Mouse (Mus musculus) heart, embryonic 14.5 days (tissue): Measurements from ENCODE around the gene Tmem161a. TPM values are rescaled to one million over a fixed set of nuclear protein-coding genes. Genes with fewer than 3 reads are reported as not detected.
A peak's percentile ranks its signal among the peaks of the same experiment; 100 is the strongest.
"Not testable (repeated sequence)": the region's sequence is repeated elsewhere in the genome, so short reads cannot be mapped to it uniquely, and the experiment has no call there.

ENCODE experiments used
- ATAC-seq: fragments of 200-750 bp; cut with Nextera tagmentation; 2 replicates; pipeline ENCODE4 v1.8.0; 2017; ENCODE audit warnings: low read depth, moderate TSS enrichment; ENCODE audit not compliant: insufficient number of reproducible peaks, insufficient read depth, low FRiP score
- H3K27ac ChIP-seq, 2 experiments: fragments of 200-500 bp in 1 of 2; fragments of 300-500 bp in 1 of 2; sonication (generic) in 1 of 2; replicated peaks in 1 of 2; 2 replicates each; pipeline ENCODE4 v1.5.1; 2012 to 2014; ENCODE audit warnings: low read depth in 2 of 2, low read length in 2 of 2, control low read depth in 1 of 2, mild to moderate bottlenecking in 1 of 2, mixed read lengths in 1 of 2; ENCODE audit not compliant: control insufficient read depth in 1 of 2, insufficient read depth in 1 of 2
- H3K27me3 ChIP-seq: fragments of 300-500 bp; sonication (generic); 2 replicates; pipeline ENCODE4 v1.6.1; 2014; ENCODE audit warnings: mild to moderate bottlenecking, low read length, control low read depth; ENCODE audit not compliant: control insufficient read depth, insufficient read depth
- H3K36me3 ChIP-seq: fragments of 300-500 bp; sonication (generic); 2 replicates; pipeline ENCODE4 v1.6.1; 2014; ENCODE audit warnings: mild to moderate bottlenecking, control low read depth, low read length, mixed read lengths; ENCODE audit not compliant: control insufficient read depth, insufficient read depth
- H3K4me1 ChIP-seq, 2 experiments: fragments of 200-500 bp in 1 of 2; fragments of 300-500 bp in 1 of 2; sonication (generic) in 1 of 2; 2 replicates each; pipeline ENCODE4 v1.6.1; 2012 to 2014; ENCODE audit warnings: low read length in 2 of 2, control low read depth in 1 of 2, mixed read lengths in 1 of 2; ENCODE audit not compliant: control insufficient read depth in 2 of 2, insufficient read depth in 2 of 2
- H3K4me2 ChIP-seq: fragments of 300-500 bp; sonication (generic); 2 replicates; pipeline ENCODE4 v1.6.1; 2014; ENCODE audit warnings: mild to moderate bottlenecking, low read length
- H3K4me3 ChIP-seq, 2 experiments: fragments of 200-500 bp in 1 of 2; fragments of 300-500 bp in 1 of 2; sonication (generic) in 1 of 2; 2 replicates each; pipeline ENCODE4 v1.5.1; 2012 to 2014; ENCODE audit warnings: low read length in 2 of 2, mild to moderate bottlenecking in 2 of 2, control low read depth in 1 of 2, low read depth in 1 of 2, moderate library complexity in 1 of 2; ENCODE audit not compliant: control insufficient read depth in 1 of 2, insufficient read depth in 1 of 2
- H3K9ac ChIP-seq: fragments of 300-500 bp; sonication (generic); 2 replicates; pipeline ENCODE4 v1.6.1; 2014; ENCODE audit warnings: mild to moderate bottlenecking, low read length
- H3K9me3 ChIP-seq: fragments of 300-500 bp; sonication (generic); 2 replicates; pipeline ENCODE4 v1.6.1; 2016; ENCODE audit warnings: low read length, control low read depth; ENCODE audit not compliant: control insufficient read depth
- WGBS: fragments of 180-500 bp; shearing (Covaris S2); extraction: QIAGEN DNeasy Blood & Tissue Kit; methylation state at CpG from one replicate; pipeline ENCODE4 v1.1.7; 2014; 5-methylcytosine and 5-hydroxymethylcytosine counted together
- polyA plus RNA-seq: library from polyadenylated mRNA; unstranded; fragments of >200 nt; fragmentation: Nextera tagmentation; extraction: Ambion mirVana; gene quantifications from 2 replicates; pipeline ENCODE4 v1.2.1, GENCODE M21; 2014

Gene Tmem161a
- polyA plus RNA-seq, 1 experiment from 2014 or later: 77.4 TPM

DNA sequence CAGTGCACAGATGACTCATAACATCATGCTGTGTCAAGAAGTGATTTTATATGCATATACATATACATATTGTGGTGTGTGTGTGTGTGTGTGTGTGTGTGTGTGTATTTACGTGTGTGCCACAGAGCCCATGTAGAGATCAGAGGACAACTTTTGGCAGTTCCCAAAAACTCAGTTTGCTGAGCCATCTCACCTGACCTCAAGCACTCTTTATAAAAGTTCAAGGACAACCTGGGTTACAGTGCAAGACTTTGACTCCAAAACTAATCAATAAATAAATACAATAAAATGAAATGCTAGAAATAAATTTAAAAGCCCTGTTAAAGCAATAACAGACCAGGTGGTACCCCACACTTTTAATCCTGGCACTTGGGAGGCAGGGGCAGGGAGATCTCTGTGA is 39.1 kb downstream of the Tmem161a start:
- no peaks in the 10 kb centered on the region for H3K36me3 ChIP-seq
- H3K4me3 ChIP-seq: peak overlapping the region; percentile 59 to 79
- ATAC-seq: no peak
- H3K4me1 ChIP-seq: peaks cover 7 to 17% of the 10 kb centered on the region in 2 experiments
- H3K27ac ChIP-seq: no peak overlapping the region
- peak overlapping the region; percentile 74 for H3K9ac ChIP-seq
- H3K4me2 ChIP-seq: peak overlapping the region; percentile 88
- no peaks in the 10 kb centered on the region for H3K27me3 ChIP-seq
- WGBS: 75% methylated on average over 1 of the region's 1 CpGs
- no peaks in the 10 kb centered on the region for H3K9me3 ChIP-seq

- peaks cover 7 to 17% of the 10 kb centered on the region in 2 experiments for H3K4me1 ChIP-seq
- peak overlapping the region; percentile 29; a peak in 2 of 4 replicates for H3K27ac ChIP-seq
- peak overlapping the region; percentile 74 for H3K9ac ChIP-seq
- WGBS: 2% methylated on average over 30 of the region's 31 CpGs
- ATAC-seq: no peak
- no peaks in the 10 kb centered on the region for H3K27me3 ChIP-seq
- H3K4me2 ChIP-seq: peak overlapping the region; percentile 88
- H3K4me3 ChIP-seq: peak overlapping the region; percentile 59 to 79
- no peaks in the 10 kb centered on the region for H3K36me3 ChIP-seq
- H3K9me3 ChIP-seq: no peaks in the 10 kb centered on the region
Observed at GRCm38 (mm10) chr8:70211726-70212111, 39.6 kb downstream of the Tmem161a start.

DNA sequence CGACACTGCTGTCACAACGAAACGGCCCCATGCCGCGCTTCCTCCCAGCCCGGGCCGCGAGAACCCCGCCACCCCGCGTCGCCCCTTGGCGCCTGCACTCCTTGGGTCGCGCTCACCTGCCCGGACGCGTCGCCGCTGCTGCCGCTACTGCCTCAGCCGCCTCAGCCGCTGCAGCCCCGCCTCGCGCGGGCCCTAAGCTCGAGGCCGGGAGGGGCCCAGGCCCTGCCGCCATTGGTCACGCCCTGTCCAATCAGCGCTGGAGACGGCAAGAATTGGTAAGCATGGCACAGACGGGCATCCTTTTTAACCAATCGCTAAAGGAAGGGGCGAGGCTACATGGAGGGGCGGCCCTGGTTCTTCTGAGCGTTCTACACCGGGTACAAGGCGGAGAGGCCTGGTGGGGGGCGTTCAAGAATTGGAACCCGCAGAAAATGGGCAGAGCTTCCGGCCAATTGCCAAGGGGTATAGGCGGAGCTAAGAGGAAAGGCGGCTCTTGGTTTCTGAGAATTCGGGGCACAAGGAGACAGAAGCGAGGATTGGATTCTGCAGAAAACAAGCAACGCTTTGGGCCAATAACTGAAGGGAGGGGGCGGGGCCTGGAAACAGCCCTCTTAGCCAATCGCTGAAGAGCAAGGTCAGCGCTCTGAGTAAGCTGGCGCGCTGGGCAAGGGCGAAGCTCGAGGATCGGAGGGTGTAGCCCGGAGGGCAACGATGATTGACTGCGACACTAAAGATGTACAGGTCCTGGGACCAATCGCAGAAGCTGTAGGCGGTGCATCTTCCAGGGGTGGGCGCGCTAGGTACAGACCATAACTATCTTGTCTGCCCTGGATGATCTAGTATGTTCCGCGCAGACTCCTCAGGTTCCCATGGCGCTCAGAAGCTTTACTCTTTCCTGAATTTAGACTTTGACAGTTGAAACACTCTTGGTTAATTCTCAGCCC is 40.2 kb downstream of the Tmem161a start, which contains the start of gene Slc25a42:
TSS of gene Slc25a42 (minus strand) at position 194 of the 944 bp plus-strand sequence.
- WGBS: under 1% methylated on average over 65 of the region's 66 CpGs

GRCm38 (mm10) chr8:70214411-70214810 is 42.3 kb downstream of the Tmem161a start:
- Histone ChIP-seq H3K9me3 (no peaks in the 10 kb centered on the region), H3K27me3 (no peaks in the 10 kb centered on the region), H3K36me3 (no peaks in the 10 kb centered on the region), H3K4me3 (no peak overlapping the region), H3K4me2 (no peak overlapping the region), H3K9ac (no peak overlapping the region), H3K27ac (no peak overlapping the region), H3K4me1 (peaks cover 9 to 17% of the 10 kb centered on the region in 2 experiments)
- no peak for ATAC-seq
- WGBS: 66% methylated on average over 3 of the region's 3 CpGs

More for the DNA sequence above, 40.2 kb downstream of the Tmem161a start, which contains the start of gene Slc25a42:
- no peaks in the 10 kb centered on the region for H3K36me3 ChIP-seq
- H3K9ac ChIP-seq: peak within 1 kb of the TSS; percentile 74
- H3K9me3 ChIP-seq: no peaks in the 10 kb centered on the region
- peak within 1 kb of the TSS; percentile 88 for H3K4me2 ChIP-seq
- ATAC-seq: peak; percentile 97
- H3K4me3 ChIP-seq: peak within 1 kb of the TSS; percentile 59 to 79
- H3K4me1 ChIP-seq: peaks cover 7 to 17% of the 10 kb centered on the region in 2 experiments
- H3K27ac ChIP-seq: peak within 1 kb of the TSS; percentile 29 to 46; a peak in 3 of 4 replicates
- H3K27me3 ChIP-seq: no peaks in the 10 kb centered on the region

DNA sequence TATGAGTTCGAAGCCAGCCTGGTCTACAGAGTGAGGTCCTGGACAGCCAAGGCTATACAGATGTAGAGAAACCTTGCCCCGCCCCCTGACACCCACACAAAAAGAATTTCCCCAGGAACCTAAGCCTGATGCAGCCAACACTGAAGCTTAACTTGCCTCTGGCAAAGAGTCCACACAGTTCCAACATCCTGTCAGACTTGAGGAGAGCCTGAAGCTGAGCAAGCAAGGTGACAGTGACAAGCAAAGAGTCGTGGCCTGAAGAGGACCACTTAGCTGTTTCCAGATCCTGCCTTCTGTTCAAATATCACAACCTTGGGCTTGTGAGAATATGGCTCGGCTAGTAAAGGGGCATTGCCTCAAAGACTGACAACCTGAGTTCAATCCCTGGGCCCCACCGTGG is 42.9 kb downstream of the Tmem161a start:
- peaks cover 11 to 17% of the 10 kb centered on the region in 2 experiments for H3K4me1 ChIP-seq
- H3K27me3 ChIP-seq: no peaks in the 10 kb centered on the region
- no peak for ATAC-seq
- no peak overlapping the region for H3K4me3 ChIP-seq
- WGBS: 56% methylated on average over 5 of the region's 5 CpGs
- no peak overlapping the region for H3K9ac ChIP-seq
- H3K4me2 ChIP-seq: no peak overlapping the region
- no peak overlapping the region for H3K27ac ChIP-seq
- H3K9me3 ChIP-seq: no peaks in the 10 kb centered on the region
- no peaks in the 10 kb centered on the region for H3K36me3 ChIP-seq

DNA sequence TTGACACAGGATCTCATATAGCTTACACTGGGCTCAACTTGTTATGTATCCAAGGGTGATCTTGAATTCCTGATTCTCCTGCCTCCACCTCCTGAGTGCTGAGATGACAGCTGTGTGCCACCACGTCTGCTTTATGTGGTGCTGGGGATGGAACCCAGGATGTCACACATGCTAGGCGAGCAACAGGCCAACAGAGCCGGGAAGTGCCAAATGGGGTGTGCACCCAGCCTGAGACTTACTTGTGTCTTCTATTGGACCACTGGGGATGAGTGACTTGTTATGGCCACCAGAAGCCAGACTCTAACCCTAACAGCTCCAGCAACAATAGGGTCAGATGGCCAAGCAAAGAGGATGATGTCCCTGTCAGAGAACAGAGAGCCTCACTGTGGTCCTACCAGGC is 44.0 kb downstream of the Tmem161a start:
- H3K27me3 ChIP-seq: not testable (repeated sequence)
- WGBS: 59% methylated on average over 3 of the region's 3 CpGs

GRCm38 (mm10) chr8:70216566-70216965 is 44.4 kb downstream of the Tmem161a start:
- Histone ChIP-seq H3K4me2 (no peak overlapping the region), H3K27me3 (no peaks in the 10 kb centered on the region), H3K4me3 (no peak overlapping the region), H3K27ac (no peak overlapping the region), H3K9me3 (no peaks in the 10 kb centered on the region), H3K9ac (no peak overlapping the region), H3K36me3 (peaks cover 5% of the 10 kb centered on the region), H3K4me1 (peaks cover 11 to 12% of the 10 kb centered on the region in 2 experiments)
- ATAC-seq: no peak
- 45% methylated on average over 1 of the region's 1 CpGs for WGBS

More for the DNA sequence above, 44.0 kb downstream of the Tmem161a start:
- H3K4me2 ChIP-seq, H3K4me3 ChIP-seq, ATAC-seq, H3K9me3 ChIP-seq, H3K9ac ChIP-seq, H3K36me3 ChIP-seq, H3K27ac ChIP-seq: not testable (repeated sequence)
- peaks cover 14% of the 10 kb centered on the region in 2 experiments for H3K4me1 ChIP-seq
